Mouse (Mus musculus) gastrocnemius, postnatal 25 days (tissue): ENCODE measurements around the gene Kxd1. TPM values are rescaled to one million over a fixed set of nuclear protein-coding genes. Genes with fewer than 3 reads are reported as not detected.

Source experiments
- DNase-seq: peaks from one replicate; pipeline ENCODE4 v3.0.0; 2022
- total RNA-seq, 2 experiments: library from RNA; stranded (reverse); gene quantifications; 1 replicate in 1 of 2; 2 replicates in 1 of 2; pipeline ENCODE4 v1.2.3; 2021

Gene Kxd1
- total RNA-seq, 2 experiments from 2014 or later: 70.9 to 71.9 TPM

GRCm38 (mm10) chr8:70494416-70494945, 33.3 kb downstream of the Kxd1 start:
- no peak for DNase-seq

GRCm38 (mm10) chr8:70493692-70494415, 33.9 kb downstream of the Kxd1 start:
- no peak for DNase-seq

- DNase-seq: no peak
Measured at GRCm38 (mm10) chr8:70492664-70493640, 34.8 kb downstream of the Kxd1 start, which contains the start of gene Crlf1. Gene Crlf1, plus strand, starts transcription at chr8:70493158.

DNA sequence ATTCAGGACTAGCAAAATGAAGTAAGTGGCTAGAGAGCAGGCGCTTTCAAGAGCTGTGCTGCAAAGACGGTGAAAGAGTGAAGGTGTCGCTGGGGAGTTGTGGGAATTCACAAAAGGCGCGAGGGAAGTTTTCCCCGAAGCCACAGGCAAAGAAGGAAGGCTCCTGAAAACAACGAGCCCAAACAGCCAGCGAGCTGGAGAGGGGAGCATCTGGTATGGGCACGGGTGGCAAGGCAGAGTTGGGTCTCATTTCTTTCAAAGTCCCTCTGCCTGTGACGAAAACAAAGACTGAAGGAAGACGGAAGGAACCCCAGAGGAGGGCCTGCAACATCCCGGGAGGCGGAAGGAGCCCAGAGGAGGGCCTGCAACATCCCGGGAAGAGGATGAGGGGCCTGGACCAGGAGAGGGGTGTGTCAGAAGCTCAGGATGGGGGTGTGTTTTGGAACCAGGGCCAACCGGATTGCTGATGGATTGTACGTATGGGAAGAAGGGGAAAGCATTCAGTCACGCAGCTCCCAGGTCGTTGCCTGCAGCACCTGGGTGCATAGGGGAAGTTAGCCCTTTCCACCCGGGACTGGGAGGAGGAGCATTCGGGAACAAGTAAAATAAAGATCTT, 36.8 kb downstream of the Kxd1 start:
- no peak for DNase-seq

- DNase-seq: no peak
Measured at GRCm38 (mm10) chr8:70490061-70490879, 37.5 kb downstream of the Kxd1 start.

DNA sequence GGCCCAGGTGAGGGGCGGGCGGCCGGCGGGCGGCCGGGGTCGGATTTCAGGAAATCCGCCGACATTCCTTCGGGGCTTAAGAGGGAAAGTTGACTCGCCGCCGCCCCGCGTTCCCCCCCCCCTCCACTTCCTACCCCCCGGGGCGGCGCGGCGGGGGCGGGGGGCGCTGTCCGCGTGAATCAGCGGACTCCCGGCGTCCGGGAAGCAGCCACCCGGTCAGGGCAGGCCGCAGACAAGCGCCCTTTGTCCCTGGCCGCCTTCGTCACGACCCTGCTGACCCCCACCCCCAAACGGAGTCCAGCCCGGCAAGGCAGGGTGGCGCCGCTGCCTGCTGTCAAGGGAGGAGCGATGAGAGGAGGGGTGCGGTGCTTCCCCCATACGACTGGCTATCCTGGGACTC, 38.2 kb downstream of the Kxd1 start:
- DNase-seq: no peak

DNA sequence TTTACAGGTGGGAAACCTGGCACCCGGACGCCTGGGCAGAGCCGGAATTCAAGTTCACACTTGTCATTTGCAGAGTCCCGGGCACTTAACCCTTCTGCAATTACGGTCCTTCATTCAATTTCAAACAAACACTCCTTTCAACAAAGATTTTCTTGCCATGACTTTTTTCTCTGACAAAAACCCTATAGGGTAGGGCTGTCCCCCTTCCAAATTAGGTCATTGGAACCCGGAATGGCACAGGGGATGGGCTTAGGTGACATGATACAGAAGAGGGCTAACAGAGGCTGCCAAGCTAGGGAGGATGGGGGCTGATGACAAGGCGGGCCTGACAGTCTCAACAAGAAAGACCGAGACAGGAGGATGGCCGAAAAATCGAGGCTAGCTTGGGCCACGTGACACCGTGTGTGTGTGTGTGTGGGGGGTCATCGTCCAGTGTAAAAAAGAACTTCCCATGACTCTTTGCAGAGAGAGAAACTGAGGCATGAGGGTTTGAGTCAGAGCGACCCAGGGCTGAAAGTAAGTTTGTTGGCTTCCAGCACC, 38.8 kb downstream of the Kxd1 start:
- no peak for DNase-seq

- no peak for DNase-seq
Measured at GRCm38 (mm10) chr8:70487993-70488796, 39.6 kb downstream of the Kxd1 start.

GRCm38 (mm10) chr8:70486941-70487520, 40.7 kb downstream of the Kxd1 start, which contains the start of gene Tmem59l:
Gene Tmem59l, minus strand, starts transcription at chr8:70487358.
- DNase-seq: no peak

DNA sequence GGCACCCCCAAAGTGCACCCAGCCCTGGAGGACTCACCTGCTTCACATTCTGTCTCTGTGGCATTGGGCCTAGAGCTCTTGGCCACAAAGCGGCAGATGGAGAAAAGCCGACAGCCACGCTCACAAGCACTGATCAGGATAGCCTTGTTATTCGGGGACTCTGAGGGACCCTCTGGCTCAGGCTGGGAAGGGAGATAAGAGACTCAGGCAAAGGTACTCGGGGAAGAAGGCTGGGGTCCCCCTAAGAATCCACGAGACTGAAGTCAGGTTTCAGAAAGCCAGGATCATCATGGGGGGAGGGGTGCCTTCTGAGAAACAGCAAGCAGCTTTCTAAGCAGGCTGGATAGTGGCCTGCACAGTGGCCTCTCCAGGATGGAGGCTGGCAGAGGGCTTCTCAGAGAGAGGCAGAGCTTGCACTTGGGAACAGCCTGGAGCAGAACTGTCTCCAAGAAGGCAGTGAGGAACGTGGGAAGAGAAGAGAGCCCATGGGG, 41.5 kb downstream of the Kxd1 start:
- no peak for DNase-seq

DNA sequence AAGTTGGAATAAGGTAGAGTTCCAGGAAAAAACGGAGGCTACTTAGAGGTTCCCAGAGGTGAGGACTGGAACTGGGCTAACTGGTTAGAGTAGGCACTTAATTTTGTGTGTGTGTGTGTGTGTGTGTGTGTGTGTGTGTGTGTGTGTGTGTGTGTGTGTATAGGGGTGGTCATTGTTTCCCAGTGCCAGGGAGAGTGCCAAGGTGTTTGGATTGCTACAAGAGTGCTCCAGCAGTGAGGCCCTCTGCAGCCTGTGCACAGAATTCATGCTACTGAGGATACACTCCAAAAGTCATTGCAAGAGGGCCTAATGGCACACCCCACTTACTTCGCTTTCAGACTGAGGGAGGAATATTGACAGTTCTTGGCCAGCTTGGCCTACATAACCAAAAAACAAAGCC, 44.8 kb downstream of the Kxd1 start:
- no peak for DNase-seq

GRCm38 (mm10) chr8:70481908-70482307, 45.8 kb downstream of the Kxd1 start:
- no peak for DNase-seq

- DNase-seq: no peak
Measured at GRCm38 (mm10) chr8:70477269-70477982, 50.3 kb downstream of the Kxd1 start.

DNA sequence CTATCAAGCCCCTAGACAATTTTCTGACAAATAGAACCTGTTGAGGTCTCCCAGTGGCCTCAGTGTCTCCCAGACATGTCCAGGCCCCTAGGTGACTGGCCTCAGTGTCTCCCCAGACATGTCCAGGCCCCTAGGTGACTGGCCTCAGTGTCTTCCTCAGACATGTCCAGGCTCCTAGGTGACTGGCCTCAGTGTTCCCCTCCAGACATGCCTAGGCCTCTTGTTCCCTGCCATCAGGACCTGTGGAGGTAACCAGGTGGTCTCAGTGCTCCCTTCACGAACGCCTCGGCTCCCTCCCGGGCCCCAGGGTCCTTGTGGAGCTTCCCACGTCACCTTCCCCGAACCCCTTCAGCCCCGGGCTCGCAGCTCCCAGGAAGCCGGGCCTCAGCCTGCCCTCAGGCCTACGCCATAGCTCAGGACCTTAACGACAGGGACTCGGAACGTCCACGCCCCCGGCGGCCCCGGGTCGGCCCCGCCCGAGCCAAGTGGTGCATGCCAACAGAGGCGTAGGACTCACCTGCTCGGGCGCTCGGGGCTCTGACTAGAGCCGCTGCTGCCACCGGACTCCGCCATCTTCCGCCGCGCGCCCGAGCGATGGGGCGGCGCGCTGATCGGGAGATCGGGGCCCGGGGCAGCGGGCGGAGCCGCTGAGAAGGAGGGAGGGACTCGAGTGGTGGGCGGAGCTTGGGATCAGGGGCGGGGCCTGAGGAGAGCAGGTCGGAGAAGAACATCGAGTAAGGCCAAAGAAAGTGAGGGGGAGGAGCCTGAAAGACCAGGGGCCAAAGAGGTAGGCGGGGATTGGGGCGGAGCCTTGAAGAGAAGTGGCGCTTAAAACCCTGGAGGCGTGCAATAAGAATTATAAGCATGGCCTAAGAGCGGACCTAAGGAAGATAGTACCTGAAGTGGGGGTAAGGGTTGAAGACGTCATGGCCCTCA, 51.2 kb downstream of the Kxd1 start, which contains the start of gene Klhl26:
TSS of gene Klhl26 (minus strand) at position 636 of the 936 bp plus-strand sequence.
- DNase-seq: peak; percentile 94

GRCm38 (mm10) chr8:70471856-70472255, 55.9 kb downstream of the Kxd1 start:
- no peak for DNase-seq

GRCm38 (mm10) chr8:70469938-70470337, 57.8 kb downstream of the Kxd1 start:
- DNase-seq: no peak

- DNase-seq: peak; percentile 53
Measured at GRCm38 (mm10) chr8:70469295-70469916, 58.4 kb downstream of the Kxd1 start.
